Mouse (Mus musculus): ENCODE measurements around the gene Rora.

The Rora gene

DNA sequence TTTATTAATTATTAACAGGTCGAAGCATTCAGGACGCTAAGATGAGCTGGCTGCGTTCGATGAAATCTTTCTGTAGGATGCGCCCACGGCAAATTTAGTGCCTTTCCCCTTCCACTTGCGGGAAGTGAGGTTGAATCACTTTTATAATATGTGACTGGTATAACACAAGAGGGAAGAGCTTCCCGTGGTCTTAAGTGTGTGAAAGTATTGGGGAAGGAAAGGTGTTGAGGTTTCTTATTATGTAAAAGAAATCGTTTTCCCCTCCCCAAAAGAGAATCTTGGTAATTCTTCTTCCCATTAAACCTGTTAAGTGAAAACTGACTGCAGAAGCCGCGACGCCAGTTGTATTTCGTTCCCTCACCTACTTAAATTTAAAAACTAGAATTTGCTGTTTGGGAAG lies 637.9 kb downstream of the Rora start:
- no peak for DNase-seq (ENCODE audit: low spot score)

DNA sequence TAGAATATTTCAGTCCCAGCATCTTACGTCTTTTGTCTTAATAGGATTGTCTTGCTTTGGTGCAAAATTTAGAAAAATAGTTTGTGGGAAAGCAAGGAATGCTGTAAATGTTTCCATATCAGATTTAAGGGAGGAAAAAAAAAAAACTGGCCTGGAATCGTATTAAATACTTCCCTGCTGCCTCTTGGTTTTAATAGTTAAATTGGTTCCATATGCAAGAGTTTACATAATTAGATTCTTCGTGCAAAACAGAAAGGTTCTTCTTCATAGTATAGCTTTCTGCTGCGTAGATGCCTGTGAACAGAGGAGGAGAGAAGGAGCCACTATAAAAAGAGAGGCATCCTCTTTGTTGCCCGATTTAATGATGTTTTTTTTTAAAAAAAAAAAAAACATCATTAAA lies 638.8 kb downstream of the Rora start:
- no peak for DNase-seq (ENCODE audit: low spot score)

DNA sequence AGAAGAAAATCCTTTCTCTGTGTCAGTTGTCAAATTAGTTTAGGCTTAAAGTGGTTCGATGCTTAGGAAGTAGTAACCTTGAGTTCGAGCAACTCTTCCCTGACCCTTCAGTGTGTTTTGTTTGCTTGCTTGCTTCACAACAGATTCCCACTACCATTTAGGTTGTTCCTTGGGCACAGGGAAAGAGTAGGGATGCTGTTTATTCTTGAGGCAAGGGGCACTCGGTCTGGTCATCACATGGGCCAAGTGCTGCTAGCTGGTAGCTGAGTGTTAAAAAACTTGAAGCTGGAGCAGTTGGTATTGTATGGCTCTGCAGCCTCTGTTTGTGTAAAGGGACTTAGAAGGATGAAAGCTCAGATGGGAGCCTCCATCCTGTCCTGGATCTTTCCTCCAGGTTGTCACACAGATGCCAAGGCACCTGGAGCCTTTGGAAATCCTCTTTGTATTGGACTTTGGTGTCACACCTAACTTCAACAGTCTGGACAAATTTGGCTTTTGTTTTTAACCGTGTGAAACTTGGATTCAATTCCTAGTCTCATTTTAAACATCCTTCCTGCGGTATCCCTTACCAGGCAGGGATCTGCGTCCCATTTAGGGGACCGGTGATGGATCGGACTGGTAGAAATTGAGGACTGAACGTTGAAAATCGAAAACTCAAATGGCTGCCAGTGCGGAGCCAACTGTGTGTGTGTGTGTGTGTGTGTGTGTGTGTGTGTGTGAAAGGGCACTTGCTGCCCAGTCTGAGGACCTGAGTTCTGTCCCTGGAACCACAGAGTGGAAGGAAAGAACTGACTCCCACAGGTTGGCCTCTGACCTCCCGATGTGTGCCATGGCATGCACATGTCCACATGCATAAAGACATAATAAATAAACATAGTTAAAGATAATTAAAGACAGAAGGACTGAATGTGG lies 639.4 kb downstream of the Rora start:
- no peak for DNase-seq (ENCODE audit: low spot score)

DNA sequence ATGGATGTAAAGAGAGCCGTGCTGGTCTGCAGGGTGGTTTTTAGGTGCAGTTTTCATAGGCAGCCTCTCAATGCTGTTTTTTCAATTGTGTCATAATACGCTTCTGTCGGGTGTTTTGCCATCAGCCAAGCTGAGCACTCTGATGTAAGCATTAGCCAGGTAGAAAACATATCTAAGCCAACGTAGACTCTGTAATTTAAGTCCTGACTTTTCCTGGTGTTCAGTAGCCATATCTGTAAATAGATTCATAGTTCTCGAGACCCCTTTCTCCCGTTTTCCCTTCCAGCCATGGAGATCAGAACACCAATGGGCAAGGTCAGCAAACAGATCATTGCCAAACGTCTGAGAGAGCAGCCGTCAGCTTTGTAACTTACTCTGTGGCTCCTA lies 640.1 kb downstream of the Rora start:
- DNase-seq (ENCODE audit: low spot score): no peak

DNA sequence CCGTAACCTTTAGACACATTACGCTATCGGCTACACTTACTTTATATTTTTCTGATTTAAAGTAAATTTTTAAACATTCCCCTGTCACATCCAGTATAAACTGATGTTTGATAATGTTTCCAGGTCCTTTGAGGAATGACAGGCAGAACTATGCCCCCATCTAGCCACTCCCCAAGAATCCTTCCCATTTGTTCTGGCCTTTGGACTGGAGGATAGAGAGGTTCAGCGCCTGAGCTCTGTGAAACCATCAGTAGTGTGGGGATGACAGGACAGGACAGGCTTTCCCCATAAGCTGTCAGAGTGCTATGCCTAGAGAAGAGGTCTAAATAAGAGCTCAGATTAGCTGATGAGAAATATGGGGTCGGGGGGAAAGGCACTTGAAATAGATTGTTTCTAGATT lies 640.8 kb downstream of the Rora start:
- no peak for DNase-seq (ENCODE audit: low spot score)

- no peak for DNase-seq (ENCODE audit: low spot score)
Observed at GRCm38 (mm10) chr9:69294856-69295255, 641.3 kb downstream of the Rora start.

DNA sequence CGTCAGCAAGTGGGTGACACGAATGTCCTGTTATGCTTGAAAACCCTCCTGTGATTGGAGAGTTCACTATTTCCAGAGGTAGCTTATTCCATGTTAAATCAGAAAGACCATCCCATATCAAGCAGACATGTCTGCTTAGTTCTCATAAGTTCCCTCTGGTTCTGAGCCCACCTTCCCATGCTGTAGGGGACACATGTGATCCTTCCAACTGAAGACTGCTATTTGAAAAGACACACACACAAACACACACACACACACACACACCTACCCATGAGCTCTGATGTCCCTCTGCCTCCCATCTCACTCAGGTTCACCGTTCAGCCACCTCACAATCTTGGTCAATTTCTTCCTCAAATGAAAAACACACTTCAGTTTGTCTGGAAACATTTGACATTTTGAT lies 642.2 kb downstream of the Rora start:
- DNase-seq (ENCODE audit: low spot score): no peak

- DNase-seq (ENCODE audit: low spot score): no peak
Observed at GRCm38 (mm10) chr9:69296418-69296817, 642.8 kb downstream of the Rora start.

DNA sequence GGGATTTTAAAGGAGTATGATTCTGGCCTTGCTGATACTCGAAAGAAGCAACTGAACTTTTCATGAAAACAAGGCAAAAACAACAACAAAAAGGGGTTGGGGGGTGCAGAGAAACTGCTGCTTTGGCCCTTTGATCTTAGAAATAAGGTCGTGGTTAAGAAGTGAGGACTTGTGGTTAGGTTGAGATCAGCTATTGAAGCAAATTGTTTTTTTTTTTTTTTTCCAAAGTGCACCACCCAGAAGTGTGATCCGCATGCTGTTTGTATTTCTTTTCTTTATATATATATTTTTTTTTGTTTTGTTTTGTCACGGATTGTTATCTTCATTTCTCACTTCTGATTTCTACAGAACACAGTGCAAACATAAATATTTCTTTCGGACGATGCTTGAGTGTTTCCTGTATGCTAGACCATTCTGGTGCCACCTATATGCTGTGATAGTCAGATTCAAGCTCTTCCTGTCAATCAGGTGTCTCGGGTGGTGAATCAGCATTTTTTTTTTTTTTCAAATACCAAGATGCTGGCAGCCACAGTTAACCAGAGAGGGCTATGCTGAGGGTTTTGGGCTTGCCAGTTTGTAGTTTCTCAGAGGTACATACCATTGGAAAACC lies 644.3 kb downstream of the Rora start:
- no peak for DNase-seq (ENCODE audit: low spot score)

DNA sequence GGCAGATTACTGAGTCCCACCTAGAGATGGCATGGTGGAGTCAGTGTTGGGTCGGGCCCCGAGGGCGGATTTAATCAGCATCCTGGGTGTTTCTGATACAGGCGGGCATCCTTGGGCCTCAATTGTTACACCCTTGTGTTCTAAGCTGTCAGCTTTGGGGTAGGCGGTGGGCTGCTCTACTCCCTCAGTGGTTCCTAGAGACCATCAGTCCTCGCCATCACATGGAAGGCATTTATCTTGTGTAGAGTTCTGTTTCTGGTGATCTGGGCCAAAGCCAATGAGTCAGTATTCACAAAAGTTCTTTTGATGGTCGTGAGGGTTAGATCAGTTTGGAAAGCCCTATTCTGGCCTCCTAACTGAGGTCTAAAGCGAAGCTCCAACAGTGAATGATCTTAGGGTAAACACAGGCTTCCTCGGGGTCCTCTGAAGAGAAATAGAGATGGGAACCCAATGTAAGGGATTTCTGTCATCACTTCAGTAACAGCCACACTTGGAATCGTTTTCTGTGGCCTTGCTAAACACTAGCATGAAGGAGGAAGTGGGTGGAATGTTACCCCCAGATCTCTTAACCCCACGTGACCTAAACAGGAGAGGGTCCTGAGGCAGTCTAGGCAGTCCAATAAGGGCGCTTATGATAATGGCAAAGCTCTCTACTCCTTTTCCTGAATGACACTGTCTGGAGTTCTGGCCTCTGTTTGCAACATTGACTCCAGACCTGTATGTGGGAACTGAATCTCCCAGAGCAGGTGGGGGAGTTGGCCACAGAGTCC lies 645.2 kb downstream of the Rora start:
- no peak for DNase-seq (ENCODE audit: low spot score)

DNA sequence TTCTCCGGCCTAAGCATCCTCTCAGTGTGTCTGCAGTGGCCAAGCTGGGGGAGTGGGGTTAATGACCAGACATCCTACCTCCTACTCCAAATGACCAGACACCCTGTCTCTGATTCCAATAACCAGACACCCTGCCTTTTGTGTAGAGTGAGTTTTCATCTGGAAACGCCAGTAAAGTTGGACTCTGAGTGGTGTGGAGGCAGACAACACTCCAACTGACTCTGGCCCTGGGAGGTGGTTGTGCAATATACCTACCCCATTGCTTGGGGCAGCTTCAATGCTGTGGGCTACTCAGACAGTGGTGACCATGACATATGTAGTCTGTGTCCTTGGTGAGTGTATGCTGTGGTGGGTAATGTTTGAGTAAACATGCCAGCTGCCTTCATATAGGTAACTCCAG lies 645.9 kb downstream of the Rora start:
- DNase-seq (ENCODE audit: low spot score): no peak

DNA sequence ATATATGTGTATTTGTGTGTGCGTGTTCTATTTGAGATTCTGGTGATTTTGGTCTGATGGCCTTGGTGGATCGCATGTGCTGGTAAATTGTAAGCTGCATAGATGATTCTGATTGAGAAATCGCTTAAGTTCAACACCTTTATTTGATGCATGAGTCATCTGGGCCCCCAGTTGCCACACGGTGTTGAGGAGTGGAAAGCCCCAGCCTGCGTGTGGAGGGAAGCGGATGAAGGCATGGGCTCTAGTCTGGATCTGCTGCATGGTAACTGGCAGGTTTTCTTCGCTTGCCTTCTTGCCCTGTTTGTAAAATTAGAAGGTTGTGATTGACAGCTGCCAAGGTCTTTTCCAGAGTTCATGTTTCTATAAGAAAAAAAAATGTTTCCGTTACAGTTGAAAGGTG lies 646.7 kb downstream of the Rora start:
- no peak for DNase-seq (ENCODE audit: low spot score)

DNA sequence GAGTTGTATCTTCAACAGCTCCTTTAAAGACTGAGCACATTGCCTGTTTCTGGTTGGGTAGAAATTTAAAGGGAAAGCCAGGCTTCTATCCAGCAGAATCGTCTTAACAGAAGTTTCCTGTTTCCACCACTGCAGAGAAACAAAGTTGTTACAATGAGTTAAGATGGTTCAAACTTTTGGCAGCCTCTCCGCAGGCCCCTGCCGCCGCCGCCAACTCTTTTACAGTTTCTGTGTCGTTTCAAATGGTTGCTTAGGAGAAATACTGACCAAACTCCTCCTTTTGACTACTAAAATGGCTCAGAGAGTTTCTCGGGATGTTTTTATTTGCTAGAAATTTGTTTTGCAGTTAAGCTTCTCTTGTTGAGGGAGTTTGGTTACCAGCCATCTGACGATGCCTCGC lies 647.9 kb downstream of the Rora start:
- DNase-seq (ENCODE audit: low spot score): no peak

DNA sequence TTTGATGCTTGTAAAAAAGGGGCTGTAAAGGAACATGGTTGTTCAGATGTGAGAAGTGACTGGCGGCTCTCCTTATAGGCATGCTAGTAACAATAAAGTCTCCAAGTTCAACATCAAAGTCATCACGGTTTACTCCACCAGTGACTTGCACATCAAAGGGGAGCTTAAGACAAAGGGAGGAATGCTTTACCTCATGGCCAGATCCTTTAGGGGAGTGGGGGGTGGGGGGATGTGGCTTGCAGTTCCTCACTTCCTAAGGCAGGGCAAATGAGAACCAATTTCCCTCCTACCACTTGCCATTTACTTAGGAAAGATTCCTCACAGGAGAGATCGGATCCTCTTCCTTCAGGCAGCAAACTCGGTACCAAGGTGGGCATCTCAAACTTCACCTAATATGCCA lies 648.4 kb downstream of the Rora start:
- no peak for DNase-seq (ENCODE audit: low spot score)

- DNase-seq (ENCODE audit: low spot score): no peak
Observed at GRCm38 (mm10) chr9:69302846-69303245, 649.3 kb downstream of the Rora start.

GRCm38 (mm10) chr9:69303346-69303944 lies 649.9 kb downstream of the Rora start:
- no peak for DNase-seq (ENCODE audit: low spot score)

GRCm38 (mm10) chr9:69303962-69304361 lies 650.4 kb downstream of the Rora start:
- no peak for DNase-seq (ENCODE audit: low spot score)

- no peak for DNase-seq (ENCODE audit: low spot score)
Observed at GRCm38 (mm10) chr9:69304492-69304891, 650.9 kb downstream of the Rora start.

DNA sequence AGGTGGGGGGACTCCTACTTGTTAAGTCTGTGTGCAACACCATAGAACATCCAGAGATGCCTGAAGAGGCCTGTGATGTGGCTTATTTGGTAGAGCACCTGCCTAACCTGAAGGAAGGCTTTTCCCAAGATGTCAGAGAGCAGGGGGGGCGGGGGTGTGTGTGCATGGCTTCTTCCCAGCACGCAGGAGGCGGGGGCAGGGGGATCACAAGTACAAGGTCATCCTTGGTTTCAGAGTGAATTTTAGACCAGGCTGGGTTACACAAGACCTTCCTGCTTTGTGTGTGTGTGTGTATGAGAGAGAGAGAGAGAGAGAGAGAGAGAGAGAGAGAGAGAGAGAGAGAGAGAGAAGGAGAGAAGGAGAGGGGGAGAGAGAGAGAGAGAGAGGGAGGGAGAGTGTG lies 651.4 kb downstream of the Rora start:
- no peak for DNase-seq (ENCODE audit: low spot score)

GRCm38 (mm10) chr9:69306734-69307528 lies 653.3 kb downstream of the Rora start:
- no peak for DNase-seq (ENCODE audit: low spot score)

GRCm38 (mm10) chr9:69307974-69308373 lies 654.4 kb downstream of the Rora start:
- no peak for DNase-seq (ENCODE audit: low spot score)

GRCm38 (mm10) chr9:69310524-69310923 lies 656.9 kb downstream of the Rora start:
- no peak for DNase-seq (ENCODE audit: low spot score)
